Mouse (Mus musculus) kidney, adult 8-10 months (tissue): ENCODE measurements around the gene Mcoln1.
A peak's percentile ranks its signal among the peaks of the same experiment; 100 is the strongest.

Experiments used
- DNase-seq, 2 experiments: peaks; one replicate each; pipeline ENCODE4 v3.0.0; 2022

Gene Mcoln1

GRCm38 (mm10) chr8:3499751-3500150, 506 bp upstream of the Mcoln1 start:
- no peak for DNase-seq

- DNase-seq = no peak
Observed at GRCm38 (mm10) chr8:3502217-3502616, 2.0 kb downstream of the Mcoln1 start.

GRCm38 (mm10) chr8:3507979-3508754, 7.9 kb downstream of the Mcoln1 start:
- no peak for DNase-seq

- DNase-seq = peak; percentile 21 to 30
Observed at GRCm38 (mm10) chr8:3514681-3515247, 14.5 kb downstream of the Mcoln1 start.

- DNase-seq = peak; percentile 89 to 94
Observed at GRCm38 (mm10) chr8:3515260-3515671, 15.0 kb downstream of the Mcoln1 start, which contains the start of gene Pnpla6. Gene Pnpla6, plus strand, starts transcription at chr8:3515384.

- peak; percentile 49 to 61 for DNase-seq
Observed at GRCm38 (mm10) chr8:3515771-3516417, 15.6 kb downstream of the Mcoln1 start.

- peak; percentile 94 to 96 for DNase-seq
Observed at GRCm38 (mm10) chr8:3516450-3517116, 16.3 kb downstream of the Mcoln1 start.

GRCm38 (mm10) chr8:3517117-3517495, 16.8 kb downstream of the Mcoln1 start:
- DNase-seq = no peak

GRCm38 (mm10) chr8:3522007-3522697, 21.9 kb downstream of the Mcoln1 start:
- DNase-seq = no peak

- no peak for DNase-seq
Observed at GRCm38 (mm10) chr8:3530816-3531215, 30.6 kb downstream of the Mcoln1 start.

GRCm38 (mm10) chr8:3531936-3532335, 31.7 kb downstream of the Mcoln1 start:
- DNase-seq = no peak

GRCm38 (mm10) chr8:3536053-3536841, 36.0 kb downstream of the Mcoln1 start:
- DNase-seq = no peak

- no peak for DNase-seq
Observed at GRCm38 (mm10) chr8:3536940-3537339, 36.7 kb downstream of the Mcoln1 start.

GRCm38 (mm10) chr8:3537666-3538065, 37.4 kb downstream of the Mcoln1 start:
- no peak for DNase-seq

GRCm38 (mm10) chr8:3539146-3539545, 38.9 kb downstream of the Mcoln1 start:
- DNase-seq = no peak

- no peak for DNase-seq
Observed at GRCm38 (mm10) chr8:3540076-3540475, 39.8 kb downstream of the Mcoln1 start.

- DNase-seq = no peak
Observed at GRCm38 (mm10) chr8:3546511-3546910, 46.3 kb downstream of the Mcoln1 start.

GRCm38 (mm10) chr8:3552240-3552639, 52.0 kb downstream of the Mcoln1 start:
- DNase-seq = no peak

GRCm38 (mm10) chr8:3556114-3556513, 55.9 kb downstream of the Mcoln1 start:
- no peak for DNase-seq
